Mouse (Mus musculus) cortical plate, adult 2 months (tissue): ENCODE data around the gene Cds1.

ENCODE experiments used
- CTCF ChIP-seq: fragments of 200-500 bp; IDR thresholded peaks from 2 replicates; pipeline ENCODE4 v1.5.1; 2011; ENCODE audit warnings: mild to moderate bottlenecking, control low read depth, low read length; ENCODE audit not compliant: insufficient read depth; ENCODE audit errors: extremely low read depth
- POLR2A ChIP-seq: fragments of 200-500 bp; IDR thresholded peaks from 2 replicates; pipeline ENCODE4 v1.6.1; 2011; ENCODE audit warnings: mild to moderate bottlenecking, low read length, control low read depth; ENCODE audit not compliant: insufficient read depth; ENCODE audit errors: extremely low read depth

GRCm38 (mm10) chr5:101790560-101790959 is 25.6 kb downstream of the Cds1 start:
- TF ChIP-seq CTCF (no peak), POLR2A (no peak)
